Mouse (Mus musculus): ENCODE measurements at regions not wholly inside any gene's neighbourhood (a gene's known extent, or its start where the extent isn't known, plus 50 kb on each side); places are given as distances from the start of the nearest gene placed in this dataset.
"Not testable (repeated sequence)": the region's sequence is repeated elsewhere in the genome, so short reads cannot be mapped to it uniquely, and the experiment has no call there.

DNA sequence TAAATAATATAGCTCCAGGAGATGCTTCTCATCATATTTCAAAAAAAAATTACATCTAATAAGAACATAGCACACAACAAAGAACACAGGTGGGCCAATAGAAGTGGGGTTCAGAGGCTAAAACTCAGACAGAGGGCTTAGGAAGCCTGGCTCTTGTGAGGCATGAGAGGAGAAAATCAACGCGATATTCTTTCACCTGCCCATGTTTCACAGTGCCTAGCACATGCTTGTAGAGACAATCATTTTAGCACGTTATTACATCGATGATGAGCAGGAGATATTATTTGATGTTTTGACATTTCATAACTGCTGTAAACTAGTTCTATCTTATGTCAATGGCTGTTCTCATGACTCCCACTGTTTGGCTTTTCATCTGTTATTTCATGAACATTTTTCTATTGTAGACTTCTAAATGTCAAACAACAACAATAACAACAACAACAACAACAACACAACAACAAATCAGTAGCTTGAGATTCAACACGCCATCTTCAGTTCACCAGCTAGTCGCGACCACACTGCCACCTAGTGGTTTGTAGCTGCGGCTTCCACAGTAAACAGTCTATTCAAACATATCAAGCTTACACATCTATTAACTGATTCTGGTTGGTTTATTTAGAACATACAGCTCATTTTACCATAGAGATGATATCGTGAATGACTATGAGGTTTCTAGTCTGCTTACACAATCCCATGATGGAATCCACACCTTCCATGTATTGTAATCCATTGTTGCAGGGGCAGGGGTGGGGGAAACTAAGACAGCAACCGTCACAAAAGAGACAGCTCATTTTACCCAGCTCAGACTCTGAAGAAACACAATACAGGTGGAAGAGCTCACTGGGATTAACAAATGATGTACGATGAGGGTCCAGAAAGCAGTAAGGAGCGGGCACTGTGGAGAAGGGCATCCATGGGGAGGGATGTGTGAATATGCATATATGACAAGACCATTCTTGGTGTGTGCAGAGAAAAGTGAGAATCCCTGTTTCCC is 60.5 kb upstream of the Tmem200a start:
- peak; percentile 73 for DNase-seq (ENCODE audit: low spot score)
- ATAC-seq (ENCODE audit: low FRiP score) = peak; percentile 47; the same call in 1 of the 2 replicates
- WGBS = 31% methylated on average over 12 of the region's 12 CpGs

DNA sequence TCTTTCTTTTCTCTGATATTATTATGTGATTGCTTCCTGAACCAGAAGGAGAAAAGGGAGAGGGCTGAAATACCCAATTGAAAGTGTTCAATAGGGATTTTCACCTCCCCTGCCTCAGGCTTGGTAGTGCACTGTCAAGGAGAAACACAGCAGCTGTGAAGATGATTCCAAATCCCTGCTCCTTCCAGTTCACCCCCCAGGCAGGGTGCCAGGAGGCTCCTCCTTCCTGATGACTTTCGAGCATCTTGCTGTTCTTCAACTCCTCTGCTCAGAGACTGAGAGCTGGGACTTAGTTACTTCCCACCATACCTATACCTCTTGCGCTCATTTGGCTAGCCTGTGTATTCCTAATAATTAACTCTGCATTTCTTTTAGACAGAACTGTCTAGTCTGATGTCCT is 73.7 kb upstream of the Tmem200a start:
- no peak for TF ChIP-seq CTCF (IDR thresholded peaks at IDR 0.05)
- Histone ChIP-seq H3K4me2 (ENCODE audit: low read depth, low read length, poor library complexity, severe bottlenecking) (no peak overlapping the region), H3K27ac (ENCODE audit: low read depth, low read length) (no peak overlapping the region), H3K36me3 (ENCODE audit: insufficient read depth, low read length) (no peaks in the 10 kb centered on the region), H3K27me3 (ENCODE audit: insufficient read depth, low read length) (no peaks in the 10 kb centered on the region), H3K9ac (replicated peaks; ENCODE audit: low read length, poor library complexity, severe bottlenecking) (no peak overlapping the region), H3K4me1 (ENCODE audit: insufficient read depth, low read length) (no peaks in the 10 kb centered on the region), H3K9me3 (ENCODE audit: low read length) (no peaks in the 10 kb centered on the region), H3K4me3 (ENCODE audit: low read depth, low read length) (no peak overlapping the region)
- ATAC-seq (ENCODE audit: low FRiP score) (no peak), DNase-seq (ENCODE audit: low spot score) (peak; percentile 22)
- WGBS = 78% methylated on average over 2 of the region's 2 CpGs

More for the DNA sequence above, 60.5 kb upstream of the Tmem200a start:
- TF ChIP-seq CTCF (IDR thresholded peaks at IDR 0.05) = peak; percentile 96
- Histone ChIP-seq H3K36me3 (ENCODE audit: insufficient read depth, low read length) (no peaks in the 10 kb centered on the region), H3K4me3 (ENCODE audit: low read depth, low read length) (no peak overlapping the region), H3K27ac (ENCODE audit: low read depth, low read length) (no peak overlapping the region), H3K4me1 (ENCODE audit: insufficient read depth, low read length) (no peaks in the 10 kb centered on the region), H3K9me3 (ENCODE audit: low read length) (no peaks in the 10 kb centered on the region), H3K27me3 (ENCODE audit: insufficient read depth, low read length) (no peaks in the 10 kb centered on the region), H3K4me2 (ENCODE audit: low read depth, low read length, poor library complexity, severe bottlenecking) (no peak overlapping the region), H3K9ac (replicated peaks; ENCODE audit: low read length, poor library complexity, severe bottlenecking) (no peak overlapping the region)

DNA sequence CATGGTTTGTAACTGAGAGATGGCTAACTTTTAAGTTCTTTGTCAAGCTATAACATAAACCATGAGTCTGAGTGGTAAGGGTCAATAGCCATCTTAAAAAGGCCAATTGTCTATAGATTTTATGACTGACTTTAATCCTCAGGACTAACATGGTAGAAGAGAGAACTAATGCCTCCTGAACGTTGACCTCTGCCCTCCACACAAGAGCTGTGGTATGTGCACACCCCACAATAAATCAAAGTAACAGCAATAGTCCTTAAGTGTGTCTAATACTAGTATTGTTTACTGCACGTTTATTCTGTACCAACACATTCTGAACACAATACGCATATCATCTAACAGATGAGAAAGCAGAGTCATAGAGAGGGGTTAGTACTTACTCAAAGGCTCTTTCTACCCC is 70.7 kb upstream of the Samd3 start:
- no peaks in the 10 kb centered on the region for H3K27me3 ChIP-seq (ENCODE audit: insufficient read depth, low read length)

DNA sequence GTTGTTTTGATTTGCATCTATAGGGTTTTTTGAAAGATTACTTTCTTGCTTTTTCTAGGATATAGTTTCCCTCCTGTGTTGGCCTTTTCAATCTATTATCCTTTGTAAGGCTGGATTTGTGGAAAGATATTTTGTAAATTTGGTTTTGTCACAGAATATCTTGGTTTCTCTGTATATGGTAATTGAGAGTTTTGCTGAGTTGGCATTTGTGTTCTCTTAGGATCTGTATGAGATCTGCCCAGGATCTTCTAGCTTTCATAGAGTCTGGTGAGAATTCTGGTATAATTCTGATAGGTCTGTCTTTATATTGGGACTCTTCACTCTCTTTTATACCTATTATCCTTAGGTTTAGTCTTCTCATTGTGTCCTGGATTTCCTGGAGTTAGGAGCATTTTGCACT is 68.4 kb upstream of the Samd3 start:
- not testable (repeated sequence) for ATAC-seq (ENCODE audit: low FRiP score); H3K4me1 ChIP-seq (ENCODE audit: insufficient read depth, low read length); H3K27ac ChIP-seq (ENCODE audit: low read depth, low read length); H3K4me2 ChIP-seq (ENCODE audit: low read depth, low read length, poor library complexity, severe bottlenecking); H3K4me3 ChIP-seq (ENCODE audit: low read depth, low read length); H3K27me3 ChIP-seq (ENCODE audit: insufficient read depth, low read length); H3K9ac ChIP-seq (replicated peaks; ENCODE audit: low read length, poor library complexity, severe bottlenecking); DNase-seq (ENCODE audit: low spot score); H3K9me3 ChIP-seq (ENCODE audit: low read length); H3K36me3 ChIP-seq (ENCODE audit: insufficient read depth, low read length)

More for the DNA sequence above, 70.7 kb upstream of the Samd3 start:
- H3K4me3 ChIP-seq (ENCODE audit: low read depth, low read length) = no peak overlapping the region
- no peaks in the 10 kb centered on the region for H3K36me3 ChIP-seq (ENCODE audit: insufficient read depth, low read length)
- H3K27ac ChIP-seq (ENCODE audit: low read depth, low read length) = no peak overlapping the region
- H3K4me1 ChIP-seq (ENCODE audit: insufficient read depth, low read length) = no peaks in the 10 kb centered on the region
- DNase-seq (ENCODE audit: low spot score) (no peak), ATAC-seq (ENCODE audit: low FRiP score) (no peak)
- H3K4me2 ChIP-seq (ENCODE audit: low read depth, low read length, poor library complexity, severe bottlenecking) = no peak overlapping the region
- no peak overlapping the region for H3K9ac ChIP-seq (replicated peaks; ENCODE audit: low read length, poor library complexity, severe bottlenecking)
- no peaks in the 10 kb centered on the region for H3K9me3 ChIP-seq (ENCODE audit: low read length)
- no peak for TF ChIP-seq CTCF (IDR thresholded peaks at IDR 0.05)
- 25% methylated on average over 3 of the region's 3 CpGs for WGBS

DNA sequence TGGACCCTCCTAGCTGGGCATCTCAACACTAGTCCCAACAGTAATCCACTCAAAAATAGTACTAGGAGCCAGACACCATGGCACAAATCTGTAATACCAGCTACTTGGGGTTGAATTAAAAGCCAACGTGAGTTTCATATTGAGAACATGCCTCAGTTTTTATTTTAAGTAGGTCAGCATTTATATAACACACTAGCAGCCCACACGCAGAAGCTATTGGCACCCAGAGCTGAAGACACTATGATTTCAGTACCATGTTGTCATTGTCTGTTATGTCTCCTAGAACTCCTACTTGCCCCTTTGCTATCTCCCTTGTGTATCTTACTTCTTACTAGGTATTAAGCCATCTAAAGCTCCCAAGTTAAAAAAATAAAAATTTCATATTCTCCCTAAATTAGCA is 65.0 kb upstream of the Samd3 start:
- DNase-seq (ENCODE audit: low spot score) (no peak), ATAC-seq (ENCODE audit: low FRiP score) (no peak)
- Histone ChIP-seq H3K9ac (replicated peaks; ENCODE audit: low read length, poor library complexity, severe bottlenecking) (no peak overlapping the region), H3K36me3 (ENCODE audit: insufficient read depth, low read length) (no peaks in the 10 kb centered on the region), H3K27me3 (ENCODE audit: insufficient read depth, low read length) (no peaks in the 10 kb centered on the region), H3K4me3 (ENCODE audit: low read depth, low read length) (no peak overlapping the region), H3K27ac (ENCODE audit: low read depth, low read length) (no peak overlapping the region), H3K9me3 (ENCODE audit: low read length) (no peaks in the 10 kb centered on the region), H3K4me2 (ENCODE audit: low read depth, low read length, poor library complexity, severe bottlenecking) (no peak overlapping the region), H3K4me1 (ENCODE audit: insufficient read depth, low read length) (no peaks in the 10 kb centered on the region)
- no peak for TF ChIP-seq CTCF (IDR thresholded peaks at IDR 0.05)
- 60% methylated on average over 2 of the region's 2 CpGs for WGBS

DNA sequence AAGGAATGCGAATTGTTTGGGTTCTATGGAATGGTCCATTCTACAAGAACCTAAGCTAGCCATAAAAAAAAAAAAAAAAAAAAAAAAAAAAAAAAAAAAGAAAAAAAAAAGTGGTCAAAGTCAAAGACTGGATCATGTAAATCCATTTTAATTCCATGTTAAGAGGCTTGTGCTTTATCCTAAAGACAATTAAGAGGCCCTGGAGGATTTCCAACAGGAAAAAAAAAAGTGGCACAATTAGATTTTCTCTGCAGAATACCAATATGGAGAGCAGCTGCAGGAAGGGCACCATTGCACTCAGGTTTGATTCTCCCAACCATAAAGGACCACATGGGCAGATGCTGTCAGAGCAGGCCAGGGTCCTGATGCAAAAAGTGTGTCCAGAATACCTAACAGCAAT is 51.9 kb upstream of the Samd3 start:
- Histone ChIP-seq H3K4me2 (ENCODE audit: low read depth, low read length, poor library complexity, severe bottlenecking) (no peak overlapping the region), H3K27me3 (ENCODE audit: insufficient read depth, low read length) (no peaks in the 10 kb centered on the region), H3K4me1 (ENCODE audit: insufficient read depth, low read length) (no peaks in the 10 kb centered on the region), H3K36me3 (ENCODE audit: insufficient read depth, low read length) (no peaks in the 10 kb centered on the region), H3K9me3 (ENCODE audit: low read length) (no peaks in the 10 kb centered on the region), H3K27ac (ENCODE audit: low read depth, low read length) (no peak overlapping the region), H3K4me3 (ENCODE audit: low read depth, low read length) (no peak overlapping the region), H3K9ac (replicated peaks; ENCODE audit: low read length, poor library complexity, severe bottlenecking) (no peak overlapping the region)
- WGBS = 72% methylated on average over 1 of the region's 1 CpGs
- TF ChIP-seq CTCF (IDR thresholded peaks at IDR 0.05) = no peak
- DNase-seq (ENCODE audit: low spot score) (no peak), ATAC-seq (ENCODE audit: low FRiP score) (no peak)

Measured in midbrain, postnatal 0 days (tissue).